Mouse (Mus musculus): ENCODE data around the gene Lrrc58. TPM values are rescaled to one million over a fixed set of nuclear protein-coding genes. Genes with fewer than 3 reads are reported as not detected.

Lrrc58 gene
- total RNA-seq, 2 experiments from 2014 or later, result 50.9 to 53.6 TPM

- no peak for DNase-seq
Measured at GRCm38 (mm10) chr16:37920842-37921409, 52.7 kb downstream of the Lrrc58 start.

DNA sequence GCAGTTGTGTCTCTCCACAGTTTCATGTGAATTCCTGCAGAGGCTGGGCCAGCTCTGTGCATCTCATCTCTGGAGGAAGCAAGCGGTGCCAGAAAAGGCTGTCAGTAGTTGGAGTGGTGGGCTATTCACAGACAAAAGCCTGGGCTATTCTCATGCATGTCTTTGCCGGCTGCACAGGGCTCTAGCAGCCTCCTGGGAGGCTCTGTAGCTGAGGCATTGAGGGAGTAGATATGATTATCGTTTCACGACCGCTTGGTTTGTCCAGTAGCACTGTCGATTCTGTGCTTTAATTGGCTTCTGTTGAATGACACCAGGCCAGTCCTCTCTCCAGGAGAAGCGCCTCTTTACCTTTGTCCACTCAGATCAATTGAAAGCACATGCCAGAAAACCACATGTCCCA, 57.9 kb downstream of the Lrrc58 start:
- no peak for DNase-seq

DNA sequence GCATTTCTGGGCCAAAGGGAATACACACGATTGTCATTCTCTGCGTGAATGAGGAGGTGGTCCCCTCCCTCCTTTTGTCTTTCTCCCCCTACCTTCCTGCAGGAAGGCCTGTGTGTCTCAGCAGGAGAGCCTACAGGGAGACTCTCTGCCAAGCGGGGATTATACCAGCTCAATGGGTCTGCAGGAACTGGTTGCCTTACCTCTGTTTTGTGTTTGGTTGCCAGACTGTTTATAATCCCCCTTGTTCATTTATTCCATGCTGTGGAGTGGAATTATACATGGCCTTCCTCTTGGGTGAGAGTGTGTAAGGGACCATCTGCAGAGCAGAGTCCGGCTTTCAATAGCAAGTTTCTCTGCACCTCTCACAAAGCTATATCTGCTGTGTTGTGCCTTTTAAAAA, 58.9 kb downstream of the Lrrc58 start:
- DNase-seq, result no peak

DNA sequence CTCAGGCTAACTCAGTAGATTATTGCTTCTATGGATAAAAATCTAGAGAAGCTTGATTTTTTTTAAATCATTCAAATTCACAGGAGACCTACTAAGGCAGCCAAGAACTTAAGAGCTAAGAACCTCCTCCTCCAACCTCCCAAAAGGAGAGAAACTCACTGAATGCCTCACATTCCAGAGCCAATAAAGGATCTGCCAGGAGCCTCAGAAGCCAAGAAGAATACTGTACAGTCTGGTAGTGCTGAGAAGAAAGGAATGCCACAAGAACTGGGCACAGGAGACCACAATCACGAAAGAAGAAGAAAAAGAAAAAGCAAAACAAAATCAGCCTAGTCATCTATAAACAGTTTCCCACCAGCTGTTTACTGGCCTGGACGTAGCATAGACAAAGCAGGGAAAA, 60.8 kb downstream of the Lrrc58 start:
- DNase-seq, result no peak

DNA sequence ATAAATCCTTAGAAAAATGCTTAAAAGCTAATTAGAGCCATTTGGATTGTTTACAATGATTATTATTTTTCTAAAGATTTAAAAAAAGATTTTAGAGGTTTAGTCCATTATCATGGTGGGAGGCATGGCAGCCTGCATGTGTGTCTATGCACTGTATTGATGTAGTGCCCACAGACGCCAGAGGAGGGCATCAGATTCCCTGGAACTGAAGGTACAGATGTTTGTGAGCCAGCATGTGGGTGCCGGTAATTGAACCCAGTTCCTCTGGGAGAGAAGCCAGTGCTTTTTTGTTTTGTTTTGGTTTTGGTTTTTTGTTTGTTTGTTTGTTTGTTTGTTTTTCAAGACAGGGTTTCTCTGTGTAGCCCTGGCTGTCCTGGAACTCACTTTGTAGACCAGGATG, 61.4 kb downstream of the Lrrc58 start:
- DNase-seq, result no peak

GRCm38 (mm10) chr16:37934932-37935331, 66.7 kb downstream of the Lrrc58 start:
- no peak for DNase-seq

DNA sequence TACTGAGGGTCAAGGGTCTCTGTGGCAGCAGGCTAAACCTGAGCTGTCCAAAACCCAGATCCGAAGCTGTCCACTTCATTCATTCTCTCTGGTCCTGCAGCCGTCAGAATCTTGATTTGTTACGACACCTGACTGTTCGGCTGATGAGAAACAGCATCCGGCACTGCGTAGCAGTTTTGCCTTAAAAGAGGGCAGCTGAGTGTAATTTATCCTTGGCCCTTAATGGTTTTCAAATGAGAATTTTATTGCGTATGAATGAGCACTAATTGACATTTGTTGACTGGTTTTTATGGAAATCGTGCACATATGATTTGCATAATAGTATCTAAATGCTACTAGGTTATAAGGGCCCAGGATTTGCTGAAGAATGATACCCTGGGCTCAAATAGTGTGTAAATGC, 69.1 kb downstream of the Lrrc58 start:
- no peak for DNase-seq

Other genes with a start within 250 kb of the Lrrc58 start
- 100 to 1,000 TPM; 150 to 158 TPM for gene Ndufb4, start 213.9 kb upstream of the Lrrc58 start, total RNA-seq (2021)
- gene Fstl1, start 91.5 kb upstream of the Lrrc58 start, total RNA-seq (2021), result 100 to 1,000 TPM; 329 to 424 TPM
- gene Gm36028, start 7.2 kb upstream of the Lrrc58 start, total RNA-seq (2021), result under 1 TPM; 0.21 to 0.38 TPM
- 1 to 10 TPM in 1 of 2 experiments, under 1 TPM in 1; 0.90 to 1.1 TPM for gene Gpr156, start 48.1 kb downstream of the Lrrc58 start, total RNA-seq (2021)
- gene Gsk3b, start 220.6 kb downstream of the Lrrc58 start, total RNA-seq (2021), result 10 to 100 TPM; 58.8 to 65.8 TPM

Measured in gastrocnemius, postnatal 10 days (tissue).